Mouse (Mus musculus): ENCODE results near the gene Rpl6.
"Not testable (repeated sequence)": the region's sequence is repeated elsewhere in the genome, so short reads cannot be mapped to it uniquely, and the experiment has no call there.

Rpl6 gene

DNA sequence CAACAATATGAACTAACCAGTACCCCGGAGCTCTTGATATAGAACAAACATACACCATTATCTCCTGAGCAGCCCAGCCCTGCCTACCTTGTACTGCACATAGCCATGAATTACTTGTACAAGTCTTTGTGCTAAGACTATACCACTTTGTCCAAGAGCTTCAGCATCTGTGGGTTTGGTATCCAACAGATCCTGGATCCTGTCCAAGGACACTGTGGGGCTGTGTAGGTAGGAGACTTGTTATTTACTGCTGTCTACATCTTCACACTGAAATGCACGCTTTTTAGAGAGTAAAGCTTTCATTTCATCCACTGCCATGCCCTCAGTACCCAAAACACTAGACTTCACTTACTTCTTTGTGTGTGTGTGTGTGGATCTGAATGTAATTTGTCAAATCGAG lies 20.6 kb downstream of the Rpl6 start:
- no peak for DNase-seq (ENCODE audit: low spot score in 2 of 2)

DNA sequence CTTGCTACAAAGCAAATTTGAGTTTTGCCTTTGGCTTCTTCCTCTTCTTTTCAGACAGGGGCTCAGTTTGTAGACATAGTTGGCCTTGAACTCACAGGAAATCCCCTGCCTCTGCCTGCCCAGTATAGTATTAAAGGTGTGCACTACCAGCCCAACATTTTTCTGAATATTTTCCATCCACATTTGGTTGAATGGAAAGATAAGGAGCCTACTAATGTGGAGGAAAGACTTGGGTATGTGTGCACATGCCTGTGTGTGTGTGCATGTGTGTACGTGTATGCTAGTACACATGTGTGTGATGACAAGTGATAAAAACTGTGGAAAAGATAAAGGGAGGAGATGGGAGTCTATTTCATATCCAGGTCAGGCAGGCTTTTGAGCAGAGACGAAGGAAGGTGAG lies 21.6 kb downstream of the Rpl6 start:
- no peak for DNase-seq (ENCODE audit: low spot score in 2 of 2)

DNA sequence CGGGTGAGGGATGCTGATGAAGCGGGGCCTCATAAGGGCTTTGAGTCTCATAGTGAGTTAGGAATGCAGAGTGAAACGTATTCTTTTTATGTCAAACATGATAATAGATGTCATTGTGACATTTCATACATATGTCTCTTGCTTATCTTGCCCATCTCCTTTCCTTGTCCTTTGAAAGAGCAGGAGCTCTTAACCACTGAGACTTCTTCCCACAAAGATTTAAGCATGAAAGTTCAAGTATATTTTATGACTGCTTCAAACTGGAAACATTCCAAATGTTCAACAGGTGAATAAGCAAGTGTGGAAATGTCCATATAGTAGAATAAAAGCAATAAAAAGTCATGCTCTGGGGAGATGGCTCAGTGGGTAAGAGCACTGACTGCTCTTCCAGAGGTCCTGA lies 22.1 kb downstream of the Rpl6 start:
- DNase-seq (ENCODE audit: low spot score in 2 of 2): no peak

DNA sequence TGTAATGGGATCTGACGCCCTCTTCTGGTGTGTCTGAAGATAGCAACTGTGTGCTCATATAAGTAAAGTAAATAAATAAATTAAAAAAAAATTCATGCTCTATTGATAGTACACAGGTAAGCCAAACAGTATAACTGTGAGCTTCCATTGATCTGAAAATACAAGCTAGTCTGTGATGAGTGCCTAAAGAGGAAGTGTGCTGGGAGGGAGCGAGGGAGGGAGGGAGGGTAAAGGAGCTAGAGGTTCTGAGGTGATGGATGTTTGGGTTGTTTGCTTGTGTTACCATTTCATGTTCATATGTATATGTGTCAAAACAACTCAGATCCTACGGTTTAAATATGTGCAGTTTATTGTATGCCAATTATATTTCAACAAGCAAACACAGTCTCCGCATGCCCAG lies 22.6 kb downstream of the Rpl6 start:
- DNase-seq (ENCODE audit: low spot score in 2 of 2): no peak

DNA sequence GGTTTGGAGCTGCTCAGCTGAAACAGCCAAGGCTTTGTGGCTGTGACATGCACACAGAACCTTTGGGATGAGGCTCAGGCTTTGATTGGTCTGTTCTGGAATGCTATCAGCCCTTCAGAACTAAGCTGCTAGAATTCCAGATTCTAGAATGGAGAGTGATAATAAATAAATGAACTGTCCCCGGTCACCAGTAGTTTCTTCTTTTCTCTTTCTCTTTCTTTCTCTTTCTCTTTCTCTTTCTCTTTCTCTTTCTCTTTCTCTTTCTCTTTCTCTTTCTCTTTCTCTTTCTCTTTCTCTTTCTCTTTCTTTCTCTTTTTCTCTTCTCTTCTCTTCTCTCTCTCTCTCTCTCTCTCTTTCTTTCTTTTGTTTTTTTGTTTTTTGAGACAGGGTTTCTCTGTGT lies 23.0 kb downstream of the Rpl6 start:
- DNase-seq (ENCODE audit: low spot score in 2 of 2): not testable (repeated sequence)

DNA sequence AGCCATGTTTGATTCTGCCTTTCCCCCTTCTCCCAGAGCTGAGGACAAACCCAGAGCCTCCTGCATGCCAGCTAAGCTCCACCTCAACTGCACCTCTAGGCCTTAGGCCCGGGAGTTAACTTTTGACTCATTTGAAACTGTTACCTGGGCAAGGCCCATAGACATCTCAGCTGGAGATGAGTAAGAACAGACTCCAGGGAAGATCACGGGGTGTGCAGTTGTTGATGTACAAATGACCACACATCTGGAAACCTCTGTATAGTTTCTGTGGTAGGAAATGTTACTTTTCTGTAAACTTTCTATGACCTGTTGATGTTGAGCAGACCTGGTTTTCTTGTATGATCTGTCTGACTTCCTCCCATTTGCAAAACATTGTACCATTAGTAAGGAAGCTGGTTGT lies 24.9 kb downstream of the Rpl6 start:
- DNase-seq (ENCODE audit: low spot score in 2 of 2): no peak

DNA sequence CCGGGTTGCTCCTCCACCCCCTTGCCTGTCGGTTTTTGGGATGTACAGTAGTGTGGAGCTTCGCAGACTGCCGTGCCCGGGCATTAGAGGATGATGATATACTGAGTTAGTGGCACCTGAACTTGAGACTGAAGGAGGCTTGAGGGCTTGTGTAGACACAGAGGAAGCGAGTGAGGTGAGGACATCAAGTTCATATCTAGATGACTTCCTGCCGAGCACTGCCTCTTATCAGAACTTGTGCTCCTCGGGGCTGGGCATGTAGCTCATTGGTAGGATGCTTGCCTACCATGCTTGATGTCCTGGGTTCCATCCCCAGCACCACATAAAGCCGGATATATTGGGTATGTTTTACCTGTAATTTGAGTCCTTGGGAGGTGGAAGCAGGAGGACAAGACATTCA lies 26.5 kb downstream of the Rpl6 start:
- DNase-seq (ENCODE audit: low spot score in 2 of 2): no peak

DNA sequence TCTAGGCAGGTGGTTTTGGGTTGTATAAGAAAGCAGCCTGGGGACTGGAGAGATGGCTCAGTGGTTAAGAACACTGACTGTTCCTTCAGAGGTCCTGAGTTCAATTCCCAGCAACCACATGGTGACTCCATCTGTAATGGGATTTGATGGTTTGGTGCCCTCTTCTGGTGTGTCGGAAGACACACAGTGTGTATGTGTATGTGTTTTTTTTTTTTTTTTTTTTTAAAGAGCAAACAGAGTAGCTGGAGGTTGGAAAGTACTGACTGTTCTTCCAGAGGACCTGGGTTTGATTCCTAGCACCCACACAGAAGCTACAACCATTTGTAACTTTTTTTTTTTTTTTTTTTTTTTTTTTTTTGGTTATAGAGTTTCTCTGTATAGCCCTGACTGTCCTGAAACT lies 28.5 kb downstream of the Rpl6 start:
- no peak for DNase-seq (ENCODE audit: low spot score in 2 of 2)

DNA sequence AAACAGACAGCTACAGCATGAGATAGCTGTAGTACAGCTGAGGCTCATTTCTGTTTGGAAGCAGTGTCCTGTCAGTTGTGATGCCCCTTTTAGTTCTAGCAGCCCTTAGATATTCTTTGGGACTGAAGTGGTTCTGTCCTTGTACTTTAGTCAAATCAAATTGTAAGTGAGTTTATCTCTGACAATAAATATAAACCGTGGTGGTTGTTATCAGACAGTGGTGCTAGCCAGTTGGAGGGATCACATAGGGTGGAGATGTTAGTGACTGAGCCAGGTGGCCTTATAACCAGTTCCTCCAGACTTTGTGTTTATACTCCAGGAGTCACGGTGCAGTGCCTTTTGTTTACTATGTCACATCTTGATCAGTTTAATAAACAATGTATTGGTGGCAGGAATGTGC lies 29.4 kb downstream of the Rpl6 start:
- DNase-seq (ENCODE audit: low spot score in 2 of 2): no peak

DNA sequence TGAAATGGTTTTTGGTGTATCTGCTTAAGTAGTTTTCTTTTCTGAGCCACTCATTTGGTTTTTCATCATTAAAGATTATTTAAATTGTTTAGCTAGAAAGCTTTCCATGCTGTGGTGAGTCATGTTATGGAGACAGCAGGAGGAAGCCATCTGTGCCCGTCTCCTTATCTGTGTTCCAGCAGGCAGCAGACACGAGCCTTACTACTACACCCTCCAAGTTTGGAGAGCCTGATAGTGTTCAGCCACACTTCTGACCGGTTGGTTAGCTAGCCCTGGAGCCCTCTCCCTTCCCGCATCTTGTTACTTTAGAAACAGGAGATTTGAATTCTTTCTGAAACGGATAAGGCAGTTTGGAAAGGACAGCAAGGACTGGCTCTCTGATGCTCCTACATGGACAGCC lies 31.9 kb downstream of the Rpl6 start:
- DNase-seq (ENCODE audit: low spot score in 2 of 2): peak; percentile 47 to 49

DNA sequence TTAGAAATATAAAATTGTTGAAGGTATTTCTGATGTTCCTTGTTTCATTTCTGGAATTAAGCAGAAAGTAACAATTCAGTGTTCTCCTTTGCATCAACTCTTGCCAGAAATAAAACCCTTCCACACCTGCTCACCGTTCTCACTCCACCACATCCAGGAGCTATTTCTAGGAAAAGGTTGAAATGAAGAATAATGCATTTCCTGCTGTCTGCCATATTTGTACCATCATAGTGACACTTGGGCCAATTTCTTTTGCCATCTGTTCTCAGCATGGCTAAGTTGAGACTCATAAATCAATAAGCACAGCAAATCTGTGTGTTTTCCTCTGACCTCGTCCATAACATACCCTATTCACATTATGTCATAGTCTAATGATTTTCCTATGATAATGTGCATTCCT lies 33.9 kb downstream of the Rpl6 start:
- DNase-seq (ENCODE audit: low spot score in 2 of 2): no peak

DNA sequence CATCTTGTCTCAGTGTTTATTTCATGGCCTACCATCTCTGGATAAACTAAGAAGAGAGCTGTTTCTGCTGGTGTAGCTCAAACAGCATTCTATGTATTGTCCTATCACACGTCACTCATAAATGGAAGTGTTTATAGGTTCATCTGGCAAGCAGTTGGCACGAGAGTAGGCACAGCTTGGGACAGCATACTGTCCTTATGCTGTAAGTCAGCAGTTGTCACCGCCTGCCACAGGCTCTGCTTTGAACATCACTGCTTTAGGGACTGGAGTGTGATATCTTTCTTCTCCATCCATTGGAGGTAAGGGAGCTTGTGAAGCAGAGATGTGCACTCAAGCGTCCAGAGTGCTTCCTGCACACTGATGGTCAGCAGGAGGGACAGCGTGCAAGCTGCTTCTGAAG lies 35.6 kb downstream of the Rpl6 start:
- DNase-seq (ENCODE audit: low spot score in 2 of 2): no peak

DNA sequence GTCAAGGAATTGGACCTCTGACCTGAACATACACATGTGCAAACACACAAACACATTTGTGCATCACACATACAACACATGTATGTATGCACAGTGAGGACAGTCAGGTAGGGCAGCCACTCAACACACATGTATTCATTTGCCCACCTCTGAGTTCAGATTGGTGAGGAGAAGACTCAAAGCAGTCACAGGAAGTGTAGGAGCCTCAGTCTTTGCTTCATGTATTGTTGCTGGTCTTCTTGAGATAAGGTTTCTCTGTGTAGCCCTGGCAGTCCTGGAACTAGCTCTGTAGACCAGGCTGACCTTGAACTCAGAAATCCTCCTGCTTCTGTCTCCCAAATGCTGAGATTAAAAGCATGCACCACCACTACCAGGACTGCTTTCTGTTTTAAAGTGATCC lies 36.9 kb downstream of the Rpl6 start:
- DNase-seq (ENCODE audit: low spot score in 2 of 2): no peak

DNA sequence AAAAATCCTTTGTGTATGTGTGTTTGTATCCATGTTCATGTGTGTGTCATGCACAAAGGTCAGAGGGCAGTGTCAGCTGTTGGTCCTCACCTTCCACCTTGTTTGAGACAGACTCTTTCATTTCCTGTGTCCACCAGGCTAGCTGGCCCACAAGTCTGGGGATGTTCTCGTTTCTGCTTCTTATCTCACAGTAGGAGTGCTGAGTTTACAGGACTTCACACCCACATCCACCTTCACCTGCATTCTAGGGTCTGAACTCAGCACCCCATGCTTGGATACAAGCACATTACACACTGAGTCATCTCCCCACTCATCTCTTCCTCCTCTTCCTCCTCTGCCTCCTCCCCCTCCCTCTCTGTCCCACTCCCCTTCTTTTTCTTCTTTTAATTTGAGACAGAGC lies 38.0 kb downstream of the Rpl6 start:
- DNase-seq (ENCODE audit: low spot score in 2 of 2): no peak

DNA sequence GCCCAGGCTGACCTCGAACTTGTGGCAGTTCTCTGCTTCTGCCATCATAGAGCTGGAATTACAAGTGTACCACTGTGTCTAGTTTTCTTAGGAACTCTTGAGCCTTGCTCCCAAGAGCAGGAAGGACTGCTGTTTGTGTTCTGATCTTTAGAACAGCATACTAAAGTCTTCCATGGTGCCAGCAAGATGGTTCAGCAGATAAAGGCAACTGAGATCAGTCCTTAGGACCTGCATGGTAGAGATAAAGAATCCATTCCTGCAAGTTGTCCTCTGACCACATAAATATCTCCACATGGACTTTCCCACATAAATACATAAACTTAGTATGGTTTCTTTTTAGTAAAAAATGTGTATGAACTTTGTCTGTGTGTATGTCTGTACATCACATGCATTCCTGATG lies 38.4 kb downstream of the Rpl6 start:
- no peak for DNase-seq (ENCODE audit: low spot score in 2 of 2)

DNA sequence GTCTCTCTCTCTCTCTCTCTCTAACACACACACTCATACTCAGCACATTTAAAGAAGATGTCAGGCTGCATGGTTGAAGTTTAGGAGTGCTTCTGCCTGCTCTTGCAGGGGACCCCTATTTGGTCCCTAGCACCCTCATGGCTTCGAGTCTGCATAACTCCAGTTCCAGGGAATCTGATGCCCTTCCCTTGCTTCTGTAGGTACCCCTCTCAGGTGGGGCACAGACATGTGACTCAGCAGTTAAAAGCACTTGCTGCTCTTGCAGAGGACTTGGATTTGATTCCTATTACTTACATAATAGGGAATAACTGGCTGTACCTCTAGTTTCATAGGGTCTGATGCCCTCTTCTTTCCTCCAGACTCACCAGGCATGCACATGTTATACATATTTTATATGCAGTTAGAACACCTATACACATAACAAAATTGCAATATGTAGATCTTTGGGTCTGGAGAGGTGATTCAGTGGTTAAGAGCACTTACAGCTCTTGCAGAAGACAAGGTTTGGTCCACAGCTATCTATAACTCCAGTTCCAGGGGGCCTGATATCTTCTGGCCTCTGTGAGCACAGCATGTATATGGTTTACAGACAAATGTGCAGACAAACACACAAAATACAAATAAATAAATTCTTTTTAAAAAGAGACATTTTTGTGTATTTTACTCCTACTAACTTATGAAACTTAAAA lies 39.5 kb downstream of the Rpl6 start:
- DNase-seq (ENCODE audit: low spot score in 2 of 2): no peak

DNA sequence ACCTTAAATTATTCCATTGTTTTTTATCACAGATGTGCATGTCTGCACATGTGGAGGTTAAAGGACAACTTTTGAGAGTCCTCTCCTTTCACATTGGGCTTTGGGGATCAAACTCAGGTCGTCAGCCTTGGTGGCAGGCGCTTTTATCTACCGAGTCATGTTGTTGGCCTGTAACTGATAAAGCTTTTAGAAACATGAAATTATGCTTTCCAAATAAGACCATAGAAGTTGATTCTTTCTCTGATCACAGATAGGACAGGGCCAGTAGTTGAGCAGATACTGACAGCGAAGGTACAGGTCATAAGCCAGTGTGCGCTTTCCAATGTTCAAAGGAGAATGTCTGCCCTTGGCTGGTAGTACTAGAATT lies 40.1 kb downstream of the Rpl6 start:
- no peak for DNase-seq (ENCODE audit: low spot score in 2 of 2)

DNA sequence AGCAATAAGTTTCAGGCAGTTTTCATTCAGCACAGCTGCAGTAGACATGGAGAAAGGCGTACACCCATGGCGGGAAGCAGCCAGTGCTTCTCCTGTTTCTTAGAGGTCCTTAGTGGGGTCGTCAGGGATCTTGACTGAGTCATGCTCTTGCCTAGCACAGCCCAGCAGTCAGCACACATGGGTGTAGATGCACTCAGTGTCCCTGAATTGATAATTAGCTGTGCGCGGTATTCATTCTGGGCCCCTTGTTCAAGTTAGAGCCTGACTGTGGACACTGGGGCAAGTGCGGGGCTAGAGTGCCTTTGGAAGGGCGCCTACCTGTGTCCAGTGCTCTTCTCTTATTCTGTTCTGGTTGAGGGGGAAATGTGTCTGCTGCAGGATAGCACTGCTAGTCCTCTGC lies 40.9 kb downstream of the Rpl6 start:
- DNase-seq (ENCODE audit: low spot score in 2 of 2): no peak

DNA sequence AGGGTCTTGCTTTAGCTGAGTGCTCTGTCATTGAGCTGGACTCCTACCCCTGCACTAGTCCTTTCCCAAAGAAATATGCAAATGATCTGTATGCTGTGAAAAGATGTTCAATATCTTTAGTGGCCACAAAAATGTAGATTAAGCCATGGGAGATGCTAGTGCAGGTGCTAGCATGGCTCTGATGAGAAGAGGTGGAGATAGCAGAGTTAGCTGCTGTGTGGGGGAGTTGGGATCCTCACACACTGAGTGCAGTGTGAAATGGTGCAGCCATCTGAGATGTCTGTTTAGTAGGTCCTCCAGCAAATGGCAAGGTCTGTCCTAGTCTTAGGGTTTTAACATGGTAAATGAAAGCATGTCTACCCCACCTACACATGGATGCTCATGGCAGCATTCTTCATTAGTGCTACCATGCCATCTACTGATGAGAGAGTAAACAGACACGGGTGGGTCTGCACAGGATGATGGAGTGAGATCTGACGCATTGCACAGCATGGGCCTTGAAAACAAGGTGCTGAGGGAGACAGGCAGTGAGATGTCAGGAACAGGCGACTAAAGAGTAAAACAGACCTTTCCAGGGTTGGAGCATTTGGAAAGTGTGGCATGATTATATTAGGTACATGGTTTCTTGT lies 44.6 kb downstream of the Rpl6 start:
- DNase-seq (ENCODE audit: low spot score in 2 of 2): no peak

DNA sequence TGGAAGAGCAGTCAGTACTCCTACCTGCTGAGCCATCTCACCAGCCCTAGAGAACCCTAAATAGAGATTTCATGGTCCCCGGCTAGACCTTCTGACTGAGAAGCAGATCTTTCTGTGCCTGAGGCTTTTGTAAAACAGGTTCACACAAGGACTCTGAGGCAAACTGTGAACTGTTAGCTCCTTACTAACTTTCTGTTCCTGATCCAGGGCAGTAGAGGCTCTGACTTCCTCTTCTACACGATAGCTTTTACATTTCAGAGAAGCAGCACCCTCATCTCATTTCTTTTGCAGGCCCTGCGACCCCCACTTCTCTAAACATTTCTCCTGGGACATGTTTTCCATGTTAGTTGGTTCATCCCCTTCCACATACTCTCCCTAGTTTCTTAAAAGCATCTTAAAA lies 45.4 kb downstream of the Rpl6 start:
- no peak for DNase-seq (ENCODE audit: low spot score in 2 of 2)

DNA sequence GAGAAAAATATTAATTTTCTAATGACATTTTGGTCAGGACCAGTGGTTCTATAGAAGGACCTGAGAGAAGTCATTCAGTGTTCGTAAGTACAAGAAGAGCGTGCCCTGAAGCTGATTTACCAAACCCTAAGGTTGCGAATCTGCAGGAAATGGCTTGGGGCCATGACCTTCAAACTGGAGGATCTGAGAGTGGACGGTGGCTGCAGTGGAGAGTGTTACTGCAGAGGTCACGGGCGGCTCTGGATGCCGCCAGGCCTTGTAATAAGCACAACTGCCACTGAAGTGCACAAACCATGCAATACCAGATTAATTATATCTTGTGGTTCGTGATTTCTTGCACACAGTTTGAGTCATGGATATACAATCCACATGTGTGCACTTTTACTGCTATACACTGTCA lies 47.5 kb downstream of the Rpl6 start:
- DNase-seq (ENCODE audit: low spot score in 2 of 2): no peak

DNA sequence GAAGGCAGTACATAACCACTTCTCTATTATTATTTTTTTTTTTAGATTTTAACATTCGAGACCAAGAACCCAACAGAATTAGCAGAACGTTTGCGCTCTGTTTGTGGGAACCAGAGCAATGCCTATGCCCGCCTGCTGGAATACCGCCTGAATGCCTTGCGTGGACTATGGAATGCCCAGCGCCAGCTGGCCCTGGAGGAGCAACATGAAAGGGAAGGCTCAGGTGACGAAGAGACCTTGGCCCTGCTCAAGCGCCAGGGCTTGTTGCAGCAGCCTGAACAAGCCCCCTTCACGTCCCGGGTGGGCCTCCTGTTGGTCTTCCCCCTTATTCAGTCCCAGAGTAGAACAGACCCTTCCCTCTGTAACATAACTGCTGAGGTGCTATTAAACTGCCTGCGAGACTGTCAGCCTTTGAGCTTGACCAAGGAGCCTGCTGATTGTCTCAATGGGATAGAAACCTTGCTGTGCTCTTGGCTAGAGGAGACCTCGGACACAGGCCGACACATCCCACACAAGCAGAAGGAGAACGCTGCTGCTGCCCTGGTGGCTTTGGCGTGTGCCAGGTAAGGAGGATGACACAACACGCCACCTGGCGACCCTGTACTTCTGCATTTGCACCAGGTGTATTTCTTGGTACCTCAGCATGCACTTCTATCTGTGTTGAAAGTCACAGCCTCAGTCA lies 49.7 kb downstream of the Rpl6 start:
- no peak for DNase-seq (ENCODE audit: low spot score in 2 of 2)

DNA sequence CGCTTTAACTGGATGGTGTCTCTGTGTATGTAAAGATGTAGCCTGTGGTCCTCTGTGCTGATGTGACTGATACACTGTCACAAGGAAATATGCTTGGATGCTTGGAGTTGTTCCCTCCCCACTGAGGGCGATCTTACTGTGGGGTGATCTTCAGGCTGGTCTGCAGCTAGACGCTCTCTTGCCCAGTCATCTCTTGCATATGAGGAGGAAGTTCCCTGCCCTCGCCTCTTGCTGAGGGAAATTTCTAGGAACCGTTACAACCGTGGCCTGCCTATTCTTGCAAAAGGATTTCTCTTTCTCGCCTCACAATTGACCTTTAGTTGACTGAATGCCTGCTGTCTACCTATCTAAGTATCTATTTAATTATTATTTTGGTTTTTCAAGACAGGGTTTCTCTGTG lies 50.7 kb downstream of the Rpl6 start:
- DNase-seq (ENCODE audit: low spot score in 2 of 2): no peak

Data from spleen, postnatal 14 days (tissue).